Mouse (Mus musculus): ENCODE measurements at regions not wholly inside any gene's neighbourhood (a gene's known extent, or its start where the extent isn't known, plus 50 kb on each side); places are given as distances from the start of the nearest gene placed in this dataset.
"Not testable (repeated sequence)": the region's sequence is repeated elsewhere in the genome, so short reads cannot be mapped to it uniquely, and the experiment has no call there.

DNA sequence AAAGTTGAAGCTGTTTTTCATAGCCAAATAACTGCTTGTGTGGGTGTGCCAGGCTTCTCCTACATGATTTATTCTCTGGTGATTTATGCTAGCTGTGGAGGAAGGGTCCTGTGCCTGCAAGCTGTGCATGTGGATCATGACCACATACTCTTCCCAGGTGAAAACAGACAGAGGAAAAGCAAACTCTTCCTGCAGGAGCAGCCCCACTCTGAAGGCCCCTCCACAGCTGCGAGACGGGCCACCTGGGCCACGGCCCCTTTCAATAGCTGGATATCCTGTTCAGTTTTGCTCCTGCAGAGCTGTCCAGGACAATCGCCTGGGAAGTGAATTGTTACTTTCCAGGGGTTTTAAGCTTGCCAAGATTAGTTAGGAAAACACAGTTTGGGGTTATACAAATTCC lies 722.3 kb upstream of the Marcks start:
- no peak for DNase-seq

DNA sequence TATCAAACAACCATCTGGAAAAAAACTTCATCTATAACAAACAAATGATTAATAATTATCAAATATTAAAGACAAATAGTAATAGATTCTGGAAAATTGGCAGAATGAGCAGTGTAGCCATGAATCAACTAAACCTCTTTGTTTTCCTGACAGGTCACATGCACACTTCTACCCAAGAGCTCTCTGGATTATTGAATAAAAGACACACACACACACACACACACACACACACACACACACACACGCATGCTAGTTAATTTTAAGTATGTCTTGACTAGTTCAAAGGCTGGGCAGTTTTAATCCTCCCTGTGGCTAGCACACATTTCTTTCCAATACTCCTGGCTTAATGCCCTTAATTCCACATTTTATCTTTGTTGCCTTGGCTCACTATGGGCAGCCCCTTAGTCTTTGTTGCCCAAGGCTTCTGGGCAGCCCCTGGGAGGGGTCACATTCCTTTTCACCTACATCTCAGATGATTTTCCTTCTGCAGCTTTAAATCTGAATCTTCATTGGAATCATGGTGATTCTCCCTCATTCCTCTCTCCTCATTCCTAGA lies 710.6 kb upstream of the Marcks start:
- DNase-seq = no peak

GRCm38 (mm10) chr10:37842820-37843219 lies 704.1 kb upstream of the Marcks start:
- no peak for DNase-seq

DNA sequence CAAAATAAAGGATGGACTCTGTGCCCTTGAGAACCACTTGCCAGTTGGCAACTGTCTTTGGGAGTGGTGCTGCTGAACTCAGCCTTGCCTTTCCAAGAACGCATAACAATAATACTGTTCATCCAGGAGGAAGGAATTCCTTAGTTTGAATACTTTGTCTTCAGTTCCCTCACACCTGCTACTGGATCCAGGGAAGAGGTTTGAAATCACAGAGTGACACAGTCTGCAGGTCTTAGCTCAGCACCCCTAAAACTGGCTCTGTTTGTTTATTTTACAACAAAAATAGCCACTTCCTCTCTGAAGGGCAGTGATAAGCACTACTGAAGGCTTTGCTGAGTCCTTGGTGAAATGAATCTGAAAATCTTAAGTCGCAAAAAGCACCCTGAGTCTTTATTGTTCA lies 703.1 kb upstream of the Marcks start:
- DNase-seq = no peak

DNA sequence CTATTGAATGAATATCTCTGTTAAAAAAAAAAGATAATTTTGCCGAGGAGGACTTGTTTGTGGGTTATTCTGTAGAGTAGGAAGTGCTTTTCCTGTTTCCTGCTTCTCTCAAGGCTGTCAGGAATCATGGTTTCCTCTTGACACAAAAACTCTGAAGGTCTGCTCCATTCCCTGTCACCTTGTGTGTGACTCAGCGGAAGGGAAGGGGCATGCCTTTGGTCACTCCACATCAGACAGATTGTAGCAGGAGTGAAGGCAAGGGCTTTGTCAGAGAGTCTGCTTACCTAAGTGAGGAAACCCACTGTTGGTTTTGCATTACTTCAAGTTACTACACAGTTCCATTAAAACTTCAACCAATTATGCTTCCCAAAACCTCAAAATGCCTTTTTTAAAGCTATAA lies 699.0 kb upstream of the Marcks start:
- DNase-seq = no peak

- no peak for DNase-seq
Measured at GRCm38 (mm10) chr10:37813026-37813425, 674.3 kb upstream of the Marcks start.

DNA sequence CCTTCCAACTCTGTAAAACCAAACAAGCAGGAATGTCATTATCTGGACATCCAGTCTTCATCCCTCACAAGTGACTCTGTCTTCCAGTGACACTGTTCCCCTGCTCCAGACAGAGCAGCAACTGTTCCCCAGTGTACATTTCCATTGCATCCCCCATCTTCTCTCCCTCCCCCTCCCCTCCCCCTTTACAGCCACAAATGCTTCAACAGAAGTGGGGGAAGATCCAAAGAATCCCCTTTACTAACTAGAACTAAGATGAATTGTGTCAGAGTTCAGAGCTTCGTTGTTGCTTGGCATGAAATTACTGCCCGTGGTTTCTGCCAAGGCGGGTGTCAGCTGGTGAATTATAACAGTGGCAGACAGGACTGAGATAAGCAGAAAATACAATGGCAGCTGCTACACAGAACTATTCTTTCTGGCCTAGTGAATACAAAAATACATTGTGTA lies 673.7 kb upstream of the Marcks start:
- peak; percentile 24 for DNase-seq

DNA sequence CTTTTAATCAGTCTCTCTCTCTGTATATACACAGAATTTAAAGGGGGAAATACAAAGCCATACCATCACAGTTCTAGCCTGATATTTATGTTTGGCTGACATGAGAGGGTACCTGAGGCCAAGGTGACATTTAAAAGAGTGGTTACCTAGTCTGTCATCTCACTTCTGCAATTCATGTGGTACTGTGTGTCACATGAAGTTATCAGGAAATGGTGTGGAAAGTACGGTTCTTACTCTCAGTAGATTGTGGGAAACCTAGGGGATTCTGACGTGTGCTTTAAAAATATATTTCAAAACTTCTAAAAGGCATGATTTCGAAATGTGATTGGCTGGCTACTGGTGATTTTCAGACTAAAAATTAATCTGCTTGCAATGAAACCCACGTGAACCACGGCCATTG lies 673.1 kb upstream of the Marcks start:
- no peak for DNase-seq

DNA sequence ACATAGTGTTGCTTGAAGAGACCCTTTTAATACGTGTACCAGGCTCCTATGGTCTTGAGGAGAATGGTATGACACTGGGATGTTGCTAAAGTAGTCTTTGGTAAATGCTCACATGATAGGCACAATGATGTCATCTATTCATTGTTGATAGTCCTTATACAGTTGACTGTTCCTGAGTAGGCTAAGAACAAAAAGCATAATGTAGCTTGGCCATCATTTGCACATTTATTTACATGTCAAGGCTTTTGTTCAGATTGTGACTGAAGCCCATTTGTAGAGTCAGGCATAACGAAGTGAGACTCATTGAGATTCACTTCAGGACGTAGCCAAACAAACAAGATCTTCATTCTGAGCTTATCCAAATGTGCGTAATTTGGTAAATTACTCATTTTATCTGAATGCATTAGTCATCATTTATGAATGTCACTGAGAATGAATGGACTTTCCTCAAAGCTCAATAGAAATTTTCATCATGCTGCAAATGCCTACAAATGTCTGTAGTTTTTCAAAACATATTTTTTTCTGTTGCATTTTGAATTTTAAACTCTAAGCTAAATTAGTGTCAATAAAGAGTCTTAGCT lies 664.6 kb upstream of the Marcks start:
- no peak for DNase-seq

- no peak for DNase-seq
Measured at GRCm38 (mm10) chr10:37799397-37799796, 660.7 kb upstream of the Marcks start.

DNA sequence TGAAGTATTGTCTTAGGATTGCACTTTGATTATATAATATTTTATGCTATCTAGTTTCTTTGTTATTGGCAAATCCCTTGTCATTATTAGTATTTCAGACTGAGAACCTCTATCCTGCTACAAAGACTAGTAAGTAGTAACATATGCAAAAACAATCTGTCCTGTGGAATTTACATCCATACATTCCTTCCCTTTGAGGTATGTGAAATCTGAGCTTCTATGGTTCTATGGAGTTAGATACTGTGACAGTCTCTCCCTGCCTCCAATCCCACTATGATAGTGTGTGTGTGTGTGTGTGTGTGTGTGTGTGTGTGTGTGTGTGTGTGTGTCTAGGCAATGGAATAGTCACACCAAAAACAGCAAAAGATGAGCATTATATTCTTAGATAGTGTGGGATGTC lies 659.6 kb upstream of the Marcks start:
- DNase-seq = no peak

- no peak for DNase-seq
Measured at GRCm38 (mm10) chr10:37797701-37798100, 659.0 kb upstream of the Marcks start.

- no peak for DNase-seq
Measured at GRCm38 (mm10) chr10:37792878-37793277, 654.2 kb upstream of the Marcks start.

DNA sequence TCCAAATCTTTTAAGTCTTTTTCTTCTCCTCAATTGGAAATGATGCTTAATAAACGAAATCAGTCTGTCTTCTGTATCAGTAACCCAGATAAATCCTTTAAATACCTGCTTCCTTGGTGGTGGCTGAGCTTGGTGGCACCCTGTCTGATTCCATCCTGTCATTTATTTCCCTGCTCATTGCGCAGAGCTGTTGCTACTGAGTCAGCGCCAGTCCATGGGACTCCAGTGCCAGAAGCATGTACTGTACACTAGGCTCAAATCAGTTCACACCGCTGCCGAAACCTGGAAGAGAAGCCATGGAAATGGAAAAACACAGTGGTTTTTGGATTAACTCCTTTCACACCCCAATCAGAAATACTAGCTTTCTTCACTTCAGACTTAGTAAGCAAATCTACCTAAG lies 649.3 kb upstream of the Marcks start:
- no peak for DNase-seq

GRCm38 (mm10) chr10:37779383-37780302 lies 640.9 kb upstream of the Marcks start:
- DNase-seq = no peak

- no peak for DNase-seq
Measured at GRCm38 (mm10) chr10:37760542-37761367, 622.0 kb upstream of the Marcks start.

- no peak for DNase-seq
Measured at GRCm38 (mm10) chr10:37741581-37741980, 602.9 kb upstream of the Marcks start.

- DNase-seq = no peak
Measured at GRCm38 (mm10) chr10:37739024-37739423, 600.3 kb upstream of the Marcks start.

DNA sequence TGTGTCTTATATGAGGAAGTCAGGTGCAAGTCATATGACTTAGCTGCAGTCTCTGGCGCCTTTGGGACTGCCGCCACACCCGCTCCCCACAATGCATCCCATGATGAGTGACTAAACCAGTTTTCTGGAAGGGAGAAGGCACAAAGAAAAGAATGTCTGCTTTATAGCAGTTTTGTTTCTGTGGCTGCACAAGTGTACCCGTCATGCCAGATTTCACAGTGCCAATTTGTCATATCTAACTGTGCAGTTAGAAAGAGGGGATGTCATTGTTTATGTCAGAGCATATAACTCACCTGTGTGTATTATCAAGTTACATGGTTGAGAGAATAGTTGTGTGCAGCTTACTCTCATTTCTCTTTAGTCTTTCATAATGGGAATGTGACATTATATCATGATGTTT lies 586.9 kb upstream of the Marcks start:
- DNase-seq = no peak

GRCm38 (mm10) chr10:37724994-37725393 lies 586.3 kb upstream of the Marcks start:
- not testable (repeated sequence) for DNase-seq

- DNase-seq = no peak
Measured at GRCm38 (mm10) chr10:37720748-37721147, 582.0 kb upstream of the Marcks start.

GRCm38 (mm10) chr10:37716946-37717345 lies 578.2 kb upstream of the Marcks start:
- no peak for DNase-seq

GRCm38 (mm10) chr10:37711459-37711858 lies 572.7 kb upstream of the Marcks start:
- no peak for DNase-seq

All from cerebellum, adult 11 months (tissue).